Mouse (Mus musculus) brain, embryonic 14.5 days (tissue): ENCODE measurements around the gene Pip4k2a.

ENCODE experiments used
- CTCF ChIP-seq: fragments of 200-500 bp; IDR thresholded peaks from 2 replicates; pipeline ENCODE4 v1.5.1; 2012; ENCODE audit warnings: inconsistent platforms, mild to moderate bottlenecking, moderate library complexity, borderline replicate concordance; ENCODE audit not compliant: insufficient read depth, insufficient read length; ENCODE audit errors: extremely low read depth
- POLR2A ChIP-seq: fragments of 200-500 bp; IDR thresholded peaks from 2 replicates; pipeline ENCODE4 v1.6.1; 2012; ENCODE audit warnings: mild to moderate bottlenecking, inconsistent platforms, borderline replicate concordance; ENCODE audit not compliant: poor library complexity, insufficient read depth, insufficient read length, severe bottlenecking; ENCODE audit errors: extremely low read depth

- no peak for TF ChIP-seq CTCF
- TF ChIP-seq POLR2A = no peak
Observed at GRCm38 (mm10) chr2:18916042-18916407, 81.9 kb downstream of the Pip4k2a start.
